Mouse (Mus musculus) kidney, adult 2 months (tissue): ENCODE measurements at regions not wholly inside any gene's neighbourhood (a gene's known extent, or its start where the extent isn't known, plus 50 kb on each side); places are given as distances from the start of the nearest gene placed in this dataset.

Experiments
- DNase-seq: peaks from one replicate; pipeline ENCODE4 v3.0.0; 2021
- H3K27ac ChIP-seq: fragments of 200-500 bp; 2 replicates; pipeline ENCODE4 v1.5.1; 2012; ENCODE audit warnings: low read depth, low read length, control low read depth, inconsistent platforms; ENCODE audit not compliant: insufficient read depth
- H3K27me3 ChIP-seq: fragments of 200-500 bp; replicated peaks from 2 replicates; pipeline ENCODE4 v1.6.1; 2012; ENCODE audit warnings: mild to moderate bottlenecking, moderate library complexity, low read length, inconsistent platforms; ENCODE audit not compliant: control insufficient read depth, insufficient read depth
- H3K36me3 ChIP-seq: fragments of 200-500 bp; 2 replicates; pipeline ENCODE4 v1.6.1; 2012; ENCODE audit warnings: mild to moderate bottlenecking, moderate library complexity, low read length, inconsistent platforms; ENCODE audit not compliant: control insufficient read depth, insufficient read depth
- H3K4me1 ChIP-seq: fragments of 200-500 bp; 2 replicates; pipeline ENCODE4 v1.6.1; 2011; ENCODE audit warnings: low read length; ENCODE audit not compliant: control insufficient read depth, insufficient read depth
- H3K4me3 ChIP-seq: fragments of 200-500 bp; 2 replicates; pipeline ENCODE4 v1.5.1; 2011; ENCODE audit warnings: mild to moderate bottlenecking, low read depth, low read length, control low read depth; ENCODE audit not compliant: insufficient read depth
- CTCF ChIP-seq: fragments of 200-500 bp; conservative IDR thresholded peaks from 2 replicates; pipeline ENCODE4 v1.5.1; 2011; ENCODE audit warnings: low read depth, mild to moderate bottlenecking, control low read depth, low read length, moderate library complexity, mixed read lengths; ENCODE audit not compliant: insufficient read depth, insufficient read length
- POLR2A ChIP-seq: fragments of 200-500 bp; IDR thresholded peaks from one replicate; pipeline ENCODE4 v1.6.1; 2011; ENCODE audit warnings: low read depth, low read length, control low read depth
- WGBS: fragments of 180-500 bp; shearing (Covaris S2); methylation state at CpG from one replicate; pipeline ENCODE4 v1.1.7; 2018; 5-methylcytosine and 5-hydroxymethylcytosine counted together

GRCm38 (mm10) chr6:73370901-73371300, 98.6 kb downstream of the 4931417E11Rik start:
- Histone ChIP-seq H3K36me3 (no peaks in the 10 kb centered on the region), H3K4me1 (no peaks in the 10 kb centered on the region), H3K4me3 (no peak overlapping the region), H3K27ac (no peak overlapping the region), H3K27me3 (no peaks in the 10 kb centered on the region)
- TF ChIP-seq CTCF (no peak), POLR2A (no peak)
- 87% methylated on average over 4 of the region's 4 CpGs for WGBS
- DNase-seq, result no peak

GRCm38 (mm10) chr6:73368836-73369141, 100.7 kb downstream of the 4931417E11Rik start:
- peak; percentile 6 for DNase-seq
- Histone ChIP-seq H3K4me1 (no peaks in the 10 kb centered on the region), H3K4me3 (no peak overlapping the region), H3K27ac (no peak overlapping the region), H3K27me3 (no peaks in the 10 kb centered on the region), H3K36me3 (no peaks in the 10 kb centered on the region)
- 22% methylated on average over 6 of the region's 6 CpGs for WGBS
- TF ChIP-seq CTCF (no peak), POLR2A (no peak)

- Histone ChIP-seq H3K4me1 (no peaks in the 10 kb centered on the region), H3K36me3 (no peaks in the 10 kb centered on the region), H3K27ac (no peak overlapping the region), H3K4me3 (no peak overlapping the region), H3K27me3 (no peaks in the 10 kb centered on the region)
- no peak for TF ChIP-seq CTCF
- no peak for TF ChIP-seq POLR2A
- DNase-seq, result no peak
- 8% methylated on average over 21 of the region's 21 CpGs for WGBS
These were observed 101.2 kb downstream of the 4931417E11Rik start for GRCm38 (mm10) chr6:73368047-73368835.

GRCm38 (mm10) chr6:73367616-73368015, 101.9 kb downstream of the 4931417E11Rik start:
- no peaks in the 10 kb centered on the region for H3K4me1 ChIP-seq
- TF ChIP-seq POLR2A (no peak), CTCF (peak; percentile 88)
- no peaks in the 10 kb centered on the region for H3K27me3 ChIP-seq
- no peak overlapping the region for H3K4me3 ChIP-seq
- DNase-seq, result peak; percentile 86
- WGBS, result 2% methylated on average over 5 of the region's 5 CpGs
- H3K36me3 ChIP-seq, result no peaks in the 10 kb centered on the region
- no peak overlapping the region for H3K27ac ChIP-seq

GRCm38 (mm10) chr6:73366626-73367025, 102.8 kb downstream of the 4931417E11Rik start:
- Histone ChIP-seq H3K27me3 (no peaks in the 10 kb centered on the region), H3K36me3 (no peaks in the 10 kb centered on the region), H3K27ac (no peak overlapping the region), H3K4me1 (no peaks in the 10 kb centered on the region), H3K4me3 (no peak overlapping the region)
- DNase-seq, result no peak
- TF ChIP-seq CTCF (no peak), POLR2A (no peak)
- WGBS, result 76% methylated on average over 2 of the region's 2 CpGs

- TF ChIP-seq CTCF, result no peak
- no peak for TF ChIP-seq POLR2A
- no peak for DNase-seq
- no peaks in the 10 kb centered on the region for H3K4me1 ChIP-seq
- no peaks in the 10 kb centered on the region for H3K36me3 ChIP-seq
- H3K4me3 ChIP-seq, result no peak overlapping the region
- 79% methylated on average over 9 of the region's 9 CpGs for WGBS
- H3K27me3 ChIP-seq, result no peaks in the 10 kb centered on the region; the same call in 1 of the 2 replicates
- H3K27ac ChIP-seq, result no peak overlapping the region
These were observed 104.2 kb downstream of the 4931417E11Rik start for GRCm38 (mm10) chr6:73365306-73365705.

GRCm38 (mm10) chr6:73334995-73335394, 86.8 kb downstream of the Suclg1 start:
- no peaks in the 10 kb centered on the region for H3K36me3 ChIP-seq
- H3K27ac ChIP-seq, result no peak overlapping the region
- no peaks in the 10 kb centered on the region for H3K27me3 ChIP-seq
- H3K4me3 ChIP-seq, result no peak overlapping the region
- WGBS, result 49% methylated on average over 6 of the region's 6 CpGs
- DNase-seq, result peak; percentile 23
- TF ChIP-seq CTCF, result no peak
- no peak for TF ChIP-seq POLR2A
- no peaks in the 10 kb centered on the region for H3K4me1 ChIP-seq
